Mouse (Mus musculus): ENCODE measurements around the gene Fam214a. TPM values are rescaled to one million over a fixed set of nuclear protein-coding genes. Genes with fewer than 3 reads are reported as not detected.

The Fam214a gene
- polyA plus RNA-seq (2012; rRNA removed) = 1.0 and 2.9 TPM in 2 replicates

- TF ChIP-seq POLR2A (IDR thresholded peaks at IDR 0.05; ENCODE audit: low read depth, low read length) (peak; percentile 79), CTCF (IDR thresholded peaks at IDR 0.05; ENCODE audit: extremely low read depth, insufficient read length, insufficient replicate concordance, low read depth, low read length) (no peak)
- no peaks in the 10 kb centered on the region for H3K27me3 ChIP-seq (ENCODE audit: control insufficient read depth, insufficient read depth, low read length)
- no peaks in the 10 kb centered on the region for H3K36me3 ChIP-seq (ENCODE audit: control insufficient read depth, insufficient read depth, low read length)
- H3K27ac ChIP-seq (ENCODE audit: insufficient read depth, low read depth, low read length) = peak within 1 kb of the TSS; percentile 68
- 1% methylated on average over 59 of the region's 59 CpGs for WGBS
- H3K4me1 ChIP-seq (ENCODE audit: control insufficient read depth, insufficient read depth, insufficient read length, low read length) = 0 out of 2 replicates have a peak, but pooled peaks cover 2% of the 10 kb centered on the region
- peak within 1 kb of the TSS; percentile 72 for H3K4me3 ChIP-seq (ENCODE audit: low read depth, low read length)
Measured at GRCm38 (mm10) chr9:74952756-74953247, at the start of gene Fam214a. Gene Fam214a (plus strand): TSS chr9:74952884.

DNA sequence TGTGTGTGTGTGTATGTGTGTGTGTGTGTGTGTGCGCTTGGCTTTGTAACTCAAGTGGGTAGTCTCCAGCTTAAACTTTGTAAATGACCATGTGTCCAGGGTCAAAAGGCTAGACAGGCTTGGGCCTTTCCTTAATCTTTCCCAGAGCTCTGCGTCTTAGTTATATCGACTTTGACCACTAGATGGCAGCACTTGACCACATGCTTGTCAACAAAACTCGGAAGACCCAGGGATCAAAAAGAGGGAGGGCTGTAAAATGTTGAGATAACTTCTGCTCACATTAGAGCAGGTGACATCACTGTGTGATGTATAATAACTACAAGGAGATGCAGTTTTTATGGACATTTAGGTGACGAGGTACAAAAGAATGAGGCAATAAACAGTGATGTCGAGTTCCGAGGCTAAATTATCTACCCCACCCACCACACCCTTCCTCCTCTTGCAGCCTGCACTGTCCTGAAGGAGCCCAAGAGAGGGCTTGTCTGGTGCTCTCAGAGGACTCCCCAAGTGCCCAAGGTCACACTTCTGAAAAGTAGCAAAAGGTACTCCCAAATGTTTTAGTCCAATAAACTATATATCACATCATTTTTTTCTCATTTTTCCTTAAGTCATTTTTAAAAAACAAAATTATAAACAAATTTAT is 47.7 kb upstream of the Fam214a start:
- 2% methylated on average over 7 of the region's 7 CpGs for WGBS

GRCm38 (mm10) chr9:74906951-74907350 is 45.7 kb upstream of the Fam214a start:
- Histone ChIP-seq H3K4me1 (ENCODE audit: control insufficient read depth, insufficient read depth, insufficient read length, low read length) (peaks cover 5% of the 10 kb centered on the region; the same call in 1 of the 2 replicates), H3K36me3 (ENCODE audit: control insufficient read depth, insufficient read depth, low read length) (no peaks in the 10 kb centered on the region), H3K27me3 (ENCODE audit: control insufficient read depth, insufficient read depth, low read length) (no peaks in the 10 kb centered on the region), H3K4me3 (ENCODE audit: low read depth, low read length) (no peak overlapping the region), H3K27ac (ENCODE audit: insufficient read depth, low read depth, low read length) (no peak overlapping the region)
- whole genome bisulfite sequencing = 14% methylated on average over 4 of the region's 4 CpGs
- no peak for TF ChIP-seq CTCF (IDR thresholded peaks at IDR 0.05; ENCODE audit: extremely low read depth, insufficient read length, insufficient replicate concordance, low read depth, low read length)
- no peak for TF ChIP-seq POLR2A (IDR thresholded peaks at IDR 0.05; ENCODE audit: low read depth, low read length)

More for the DNA sequence above, 47.7 kb upstream of the Fam214a start:
- TF ChIP-seq CTCF (IDR thresholded peaks at IDR 0.05; ENCODE audit: extremely low read depth, insufficient read length, insufficient replicate concordance, low read depth, low read length) (peak; percentile 19; the same call in 1 of the 2 replicates), POLR2A (IDR thresholded peaks at IDR 0.05; ENCODE audit: low read depth, low read length) (no peak)
- no peak overlapping the region for H3K4me3 ChIP-seq (ENCODE audit: low read depth, low read length)
- H3K36me3 ChIP-seq (ENCODE audit: control insufficient read depth, insufficient read depth, low read length) = no peaks in the 10 kb centered on the region
- H3K4me1 ChIP-seq (ENCODE audit: control insufficient read depth, insufficient read depth, insufficient read length, low read length) = peaks cover 5% of the 10 kb centered on the region; the same call in 1 of the 2 replicates
- no peak overlapping the region for H3K27ac ChIP-seq (ENCODE audit: insufficient read depth, low read depth, low read length)
- H3K27me3 ChIP-seq (ENCODE audit: control insufficient read depth, insufficient read depth, low read length) = no peaks in the 10 kb centered on the region

DNA sequence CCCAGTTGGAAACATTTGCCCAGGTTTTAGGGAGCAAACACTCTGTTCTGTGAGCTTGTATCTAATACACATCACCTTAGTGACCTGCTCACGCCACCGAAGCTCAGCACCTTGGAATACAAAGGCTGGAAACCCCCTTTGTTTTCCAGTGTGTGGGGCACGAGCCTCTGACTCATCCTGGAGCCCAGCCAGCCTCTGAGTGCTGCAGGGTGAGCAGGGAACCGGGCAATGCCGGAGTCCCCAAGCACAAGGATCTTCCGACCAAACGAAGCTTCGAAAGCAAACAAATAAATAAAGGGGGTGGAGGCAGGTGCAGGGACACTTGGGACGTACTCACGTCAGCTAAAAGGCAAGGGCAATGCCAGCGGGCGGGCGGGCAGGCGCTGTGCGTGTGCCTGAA is 43.4 kb upstream of the Fam214a start:
- H3K4me3 ChIP-seq (ENCODE audit: low read depth, low read length) = no peak overlapping the region
- no peak overlapping the region for H3K27ac ChIP-seq (ENCODE audit: insufficient read depth, low read depth, low read length)
- no peaks in the 10 kb centered on the region for H3K36me3 ChIP-seq (ENCODE audit: control insufficient read depth, insufficient read depth, low read length)
- H3K27me3 ChIP-seq (ENCODE audit: control insufficient read depth, insufficient read depth, low read length) = no peaks in the 10 kb centered on the region
- 29% methylated on average over 15 of the region's 15 CpGs for WGBS
- peaks cover 5% of the 10 kb centered on the region; the same call in 1 of the 2 replicates for H3K4me1 ChIP-seq (ENCODE audit: control insufficient read depth, insufficient read depth, insufficient read length, low read length)
- TF ChIP-seq CTCF (IDR thresholded peaks at IDR 0.05; ENCODE audit: extremely low read depth, insufficient read length, insufficient replicate concordance, low read depth, low read length) (no peak), POLR2A (IDR thresholded peaks at IDR 0.05; ENCODE audit: low read depth, low read length) (no peak)

DNA sequence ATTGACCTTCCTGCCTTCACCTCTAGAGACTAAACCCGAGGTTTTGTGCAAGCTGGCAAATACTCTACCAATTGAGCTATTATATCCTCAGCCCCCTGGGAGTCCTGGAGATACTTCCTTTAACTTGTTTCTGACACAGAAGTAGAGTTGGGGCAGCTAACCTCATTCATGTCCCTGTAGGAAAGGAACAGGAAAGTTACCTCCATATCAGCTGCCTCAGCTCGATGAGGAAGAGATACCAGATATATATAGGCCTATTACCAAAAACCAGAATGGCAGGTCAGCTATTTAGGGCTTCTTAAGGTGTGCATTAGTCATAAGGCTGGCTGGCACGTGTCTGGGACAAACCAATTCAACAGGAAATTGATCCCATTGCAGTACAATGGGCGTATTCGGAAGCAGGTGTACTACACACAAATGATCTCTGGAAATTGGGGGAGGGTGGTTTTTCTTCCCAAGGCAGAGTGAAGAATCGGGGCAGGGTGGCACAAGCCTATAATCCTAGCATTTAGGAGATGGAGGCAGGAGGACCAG is 42.4 kb upstream of the Fam214a start:
- Histone ChIP-seq H3K36me3 (ENCODE audit: control insufficient read depth, insufficient read depth, low read length) (no peaks in the 10 kb centered on the region), H3K4me1 (ENCODE audit: control insufficient read depth, insufficient read depth, insufficient read length, low read length) (peaks cover 5% of the 10 kb centered on the region; the same call in 1 of the 2 replicates), H3K4me3 (ENCODE audit: low read depth, low read length) (no peak overlapping the region), H3K27ac (ENCODE audit: insufficient read depth, low read depth, low read length) (no peak overlapping the region), H3K27me3 (ENCODE audit: control insufficient read depth, insufficient read depth, low read length) (no peaks in the 10 kb centered on the region)
- TF ChIP-seq POLR2A (IDR thresholded peaks at IDR 0.05; ENCODE audit: low read depth, low read length) (no peak), CTCF (IDR thresholded peaks at IDR 0.05; ENCODE audit: extremely low read depth, insufficient read length, insufficient replicate concordance, low read depth, low read length) (no peak)
- 39% methylated on average over 6 of the region's 6 CpGs for WGBS

GRCm38 (mm10) chr9:74911430-74911829 is 41.3 kb upstream of the Fam214a start:
- H3K36me3 ChIP-seq (ENCODE audit: control insufficient read depth, insufficient read depth, low read length) = no peaks in the 10 kb centered on the region
- WGBS = 78% methylated on average over 4 of the region's 4 CpGs

GRCm38 (mm10) chr9:74911919-74912318 is 40.8 kb upstream of the Fam214a start:
- Histone ChIP-seq H3K4me1 (ENCODE audit: control insufficient read depth, insufficient read depth, insufficient read length, low read length) (peaks cover 5% of the 10 kb centered on the region; the same call in 1 of the 2 replicates), H3K36me3 (ENCODE audit: control insufficient read depth, insufficient read depth, low read length) (no peaks in the 10 kb centered on the region), H3K27ac (ENCODE audit: insufficient read depth, low read depth, low read length) (no peak overlapping the region), H3K27me3 (ENCODE audit: control insufficient read depth, insufficient read depth, low read length) (no peaks in the 10 kb centered on the region), H3K4me3 (ENCODE audit: low read depth, low read length) (no peak overlapping the region)
- WGBS = 71% methylated on average over 2 of the region's 2 CpGs
- TF ChIP-seq CTCF (IDR thresholded peaks at IDR 0.05; ENCODE audit: extremely low read depth, insufficient read length, insufficient replicate concordance, low read depth, low read length) (no peak), POLR2A (IDR thresholded peaks at IDR 0.05; ENCODE audit: low read depth, low read length) (no peak)

More at GRCm38 (mm10) chr9:74911430-74911829, 41.3 kb upstream of the Fam214a start:
- no peak overlapping the region for H3K4me3 ChIP-seq (ENCODE audit: low read depth, low read length)
- TF ChIP-seq CTCF (IDR thresholded peaks at IDR 0.05; ENCODE audit: extremely low read depth, insufficient read length, insufficient replicate concordance, low read depth, low read length) = no peak
- no peak for TF ChIP-seq POLR2A (IDR thresholded peaks at IDR 0.05; ENCODE audit: low read depth, low read length)
- no peak overlapping the region for H3K27ac ChIP-seq (ENCODE audit: insufficient read depth, low read depth, low read length)
- no peaks in the 10 kb centered on the region for H3K27me3 ChIP-seq (ENCODE audit: control insufficient read depth, insufficient read depth, low read length)
- H3K4me1 ChIP-seq (ENCODE audit: control insufficient read depth, insufficient read depth, insufficient read length, low read length) = peaks cover 5% of the 10 kb centered on the region; the same call in 1 of the 2 replicates

All from small intestine, adult 2 months (tissue).